Mouse (Mus musculus) G1E (cell line): ENCODE results near the gene Arhgap33.

ENCODE experiments used
- CTCF ChIP-seq: IDR thresholded peaks from 2 replicates; pipeline ENCODE4 v1.5.1; 2012; ENCODE audit warnings: low read depth, low read length, inconsistent platforms, mixed read lengths
- GATA1 ChIP-seq: IDR thresholded peaks from 2 replicates; pipeline ENCODE4 v1.6.1; 2012; ENCODE audit warnings: borderline replicate concordance, low read length, inconsistent platforms, mixed read lengths
- TAL1 ChIP-seq: conservative IDR thresholded peaks from 2 replicates; pipeline ENCODE4 v1.6.1; 2012; ENCODE audit warnings: low read depth, low read length, inconsistent platforms, mixed read lengths

GRCm38 (mm10) chr7:30562526-30563116, 27.8 kb upstream of the Arhgap33 start:
- TF ChIP-seq CTCF (no peak), GATA1 (no peak), TAL1 (no peak)
